Mouse (Mus musculus) megakaryocyte-erythroid progenitor cell, adult 5-6 weeks (primary cell): ENCODE results near the gene Pm20d1. TPM values are rescaled to one million over a fixed set of nuclear protein-coding genes. Genes with fewer than 3 reads are reported as not detected.
"Not testable (repeated sequence)": the region's sequence is repeated elsewhere in the genome, so short reads cannot be mapped to it uniquely, and the experiment has no call there.

ENCODE experiments used
- ATAC-seq: replicated peaks from 2 replicates; pipeline ENCODE4 v1.8.0; 2016; ENCODE audit warnings: mild to moderate bottlenecking, inconsistent platforms; ENCODE audit not compliant: severe bottlenecking, poor library complexity, low FRiP score, low TSS enrichment
- total RNA-seq, 2 experiments: library from RNA; stranded (forward) in 1 of 2; stranded (reverse) in 1 of 2; fragments of 200-1000, 215-1000 nt in 1 of 2; fragments of >200 nt in 1 of 2; fragmentation: Nextera tagmentation in 1 of 2; gene quantifications; 2 replicates each; pipeline ENCODE4 v1.2.3; 2014 to 2017

Pm20d1 gene
- total RNA-seq, 2 experiments from 2014 or later: not detected

DNA sequence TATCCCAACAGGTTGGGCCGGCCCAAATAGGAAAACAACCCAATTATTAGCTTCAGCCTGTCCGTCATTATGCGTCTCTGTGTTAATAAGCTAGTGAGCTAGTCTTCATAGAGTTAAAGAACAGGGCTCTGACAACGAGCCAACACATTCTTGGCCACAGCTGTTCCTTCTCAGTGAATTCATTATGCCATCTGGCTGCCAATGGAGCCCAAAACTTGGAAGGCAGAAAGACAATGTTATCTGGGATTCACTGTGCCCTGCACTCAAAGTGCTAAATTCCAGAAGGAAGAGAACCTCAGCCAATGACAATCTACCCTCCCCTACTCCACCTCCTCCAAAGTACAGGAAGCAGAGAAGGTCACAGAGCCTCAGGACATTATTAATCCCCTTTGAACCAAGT is 26.5 kb upstream of the Pm20d1 start:
- no peak for ATAC-seq

- no peak for ATAC-seq
Observed at GRCm38 (mm10) chr1:131771440-131771839, 25.7 kb upstream of the Pm20d1 start.

DNA sequence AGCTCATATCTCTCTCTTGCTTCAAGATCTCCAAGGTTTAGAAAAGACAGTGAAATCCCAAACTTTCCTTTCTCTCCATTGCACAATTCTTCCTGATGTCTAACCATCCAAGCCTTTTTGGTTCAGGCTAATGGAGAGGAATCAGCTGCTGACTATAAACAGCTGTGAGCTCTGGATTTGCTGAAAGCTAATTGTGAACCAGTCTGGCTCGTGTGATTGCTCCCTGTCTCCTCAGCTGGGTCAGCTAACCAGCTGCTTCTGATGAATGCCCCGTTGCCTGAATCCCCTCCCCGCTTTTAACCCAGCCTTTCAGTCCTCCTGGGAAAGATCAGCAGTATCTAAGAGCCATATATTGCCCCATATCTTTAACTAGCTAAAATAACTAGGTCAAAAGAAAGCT is 2.6 kb upstream of the Pm20d1 start:
- no peak for ATAC-seq

DNA sequence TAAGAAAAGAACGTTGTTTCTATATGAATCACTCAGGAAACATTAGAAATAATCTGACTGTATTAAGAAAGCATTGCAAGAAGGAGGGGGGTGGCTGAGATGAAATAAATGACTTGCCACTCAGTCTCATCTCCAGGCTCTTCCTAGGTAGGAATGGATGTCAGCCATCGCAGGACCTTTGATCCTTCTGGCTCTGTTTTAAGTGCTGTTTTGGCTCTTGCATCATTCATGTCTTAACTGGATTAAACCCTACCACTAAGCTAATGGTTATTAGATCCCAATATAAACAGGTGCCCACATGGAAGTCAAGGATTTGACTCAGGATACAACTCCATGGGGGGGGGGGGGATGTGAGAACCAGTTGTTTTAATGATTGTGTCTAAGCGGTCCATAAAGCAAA is 2.0 kb upstream of the Pm20d1 start:
- no peak for ATAC-seq

GRCm38 (mm10) chr1:131800001-131800400 is 2.8 kb downstream of the Pm20d1 start:
- no peak for ATAC-seq

GRCm38 (mm10) chr1:131801071-131801470 is 3.9 kb downstream of the Pm20d1 start:
- ATAC-seq: no peak

- no peak for ATAC-seq
Observed at GRCm38 (mm10) chr1:131802652-131803051, 5.5 kb downstream of the Pm20d1 start.

DNA sequence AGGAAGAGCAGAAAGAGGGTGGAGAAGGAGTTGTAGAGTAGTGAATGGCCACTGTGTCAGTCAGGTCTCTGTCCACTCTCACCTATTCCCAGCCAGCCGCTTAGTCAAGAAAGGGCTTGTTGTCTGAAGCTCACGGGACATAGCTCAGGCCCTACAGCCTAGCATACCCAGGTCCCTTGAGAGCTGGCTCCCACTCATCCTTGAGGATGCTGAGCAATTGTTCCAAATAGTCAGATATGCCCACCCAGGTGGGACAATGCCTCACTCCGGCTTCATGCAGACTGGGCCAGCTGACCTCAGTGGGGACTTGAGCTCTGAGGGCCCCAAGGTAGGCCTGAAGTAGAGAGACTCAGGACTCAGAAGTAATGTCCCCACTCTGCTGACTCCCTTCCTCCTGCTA is 7.0 kb downstream of the Pm20d1 start:
- ATAC-seq: no peak

DNA sequence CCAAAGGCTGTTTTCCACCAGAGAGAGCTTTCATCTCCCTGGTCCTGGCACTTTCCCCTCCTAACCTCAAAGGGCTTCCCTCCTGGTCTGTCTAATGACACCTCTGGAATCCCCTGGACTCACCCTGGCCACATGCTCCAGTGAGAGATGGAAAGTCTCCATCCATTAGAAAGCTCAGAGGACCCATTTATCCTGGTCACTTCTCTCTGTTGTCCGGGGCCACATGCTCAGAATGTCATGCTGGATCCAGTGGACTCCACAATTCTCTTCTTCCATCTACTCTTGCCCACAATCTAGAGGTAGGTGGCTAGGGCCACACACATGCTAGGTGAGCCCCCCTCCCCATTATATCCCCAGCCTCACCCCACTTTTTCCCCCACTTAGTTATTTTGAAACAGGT is 11.8 kb downstream of the Pm20d1 start:
- ATAC-seq: no peak

GRCm38 (mm10) chr1:131809651-131810050 is 12.5 kb downstream of the Pm20d1 start:
- ATAC-seq: no peak

DNA sequence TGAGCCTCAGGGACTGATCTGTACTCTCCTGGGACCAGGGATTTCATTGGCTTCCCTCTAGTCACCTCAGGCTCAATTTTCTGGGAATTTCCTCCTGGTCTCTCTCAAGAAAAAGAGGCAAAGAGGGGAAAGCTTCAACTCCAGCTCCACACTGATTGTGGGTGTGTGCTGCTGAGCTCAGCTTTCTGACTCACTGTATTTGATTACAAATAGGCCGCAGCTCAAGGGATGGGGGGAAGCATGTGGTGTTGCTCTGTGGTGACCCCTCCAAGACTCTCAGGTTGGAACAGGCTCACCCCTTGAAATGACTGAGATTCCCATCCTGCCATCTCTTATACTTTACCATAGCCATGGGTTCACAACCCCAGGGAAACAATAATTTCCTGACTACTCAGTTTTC is 14.2 kb downstream of the Pm20d1 start:
- no peak for ATAC-seq

- no peak for ATAC-seq
Observed at GRCm38 (mm10) chr1:131812006-131812405, 14.8 kb downstream of the Pm20d1 start.

GRCm38 (mm10) chr1:131812631-131813295 is 15.6 kb downstream of the Pm20d1 start:
- no peak for ATAC-seq

GRCm38 (mm10) chr1:131813731-131814130 is 16.6 kb downstream of the Pm20d1 start:
- no peak for ATAC-seq

GRCm38 (mm10) chr1:131814191-131814590 is 17.0 kb downstream of the Pm20d1 start:
- ATAC-seq: no peak

DNA sequence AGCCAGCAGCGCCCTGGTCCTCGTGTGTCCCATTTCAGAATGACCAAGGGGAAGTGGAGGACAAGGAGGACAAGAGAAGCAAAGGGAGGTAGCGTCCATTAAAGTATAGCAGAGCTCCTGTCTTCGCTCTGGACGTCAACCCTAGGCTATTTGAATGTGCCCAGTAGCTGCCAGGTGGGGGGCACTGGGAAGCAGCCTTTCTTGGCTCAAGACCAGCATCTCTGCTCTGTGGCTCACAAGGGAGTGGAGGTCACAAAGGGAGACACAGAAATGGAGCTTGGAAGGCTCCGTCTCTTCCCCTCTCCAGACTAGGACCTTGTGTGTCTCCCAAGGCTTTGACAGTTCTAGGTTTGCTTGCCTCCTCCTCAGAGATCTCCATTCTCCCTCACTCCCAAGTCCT is 19.7 kb downstream of the Pm20d1 start:
- ATAC-seq: no peak

- not testable (repeated sequence) for ATAC-seq
Observed at GRCm38 (mm10) chr1:131820353-131820752, 23.2 kb downstream of the Pm20d1 start.

DNA sequence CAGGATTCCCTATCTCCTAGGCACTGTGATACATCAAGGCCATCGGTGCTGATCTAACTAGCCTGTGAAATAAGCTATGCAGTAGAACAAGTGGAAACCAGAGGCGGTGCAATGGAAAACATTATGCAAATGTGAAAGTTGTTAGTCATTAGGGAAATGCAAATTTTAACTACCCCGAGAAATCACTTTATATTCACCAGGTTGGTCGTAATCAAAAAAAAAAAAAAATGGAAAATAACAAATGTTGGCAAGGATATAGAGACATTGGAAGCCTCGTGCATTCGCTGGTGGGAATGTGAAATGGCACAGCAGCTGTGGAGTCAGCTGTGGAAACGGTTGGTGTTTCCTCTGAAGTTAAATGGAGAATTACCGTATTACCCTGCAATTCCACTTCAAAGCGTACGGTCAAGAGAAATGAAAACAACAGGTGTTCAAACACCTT is 23.7 kb downstream of the Pm20d1 start:
- ATAC-seq: no peak

DNA sequence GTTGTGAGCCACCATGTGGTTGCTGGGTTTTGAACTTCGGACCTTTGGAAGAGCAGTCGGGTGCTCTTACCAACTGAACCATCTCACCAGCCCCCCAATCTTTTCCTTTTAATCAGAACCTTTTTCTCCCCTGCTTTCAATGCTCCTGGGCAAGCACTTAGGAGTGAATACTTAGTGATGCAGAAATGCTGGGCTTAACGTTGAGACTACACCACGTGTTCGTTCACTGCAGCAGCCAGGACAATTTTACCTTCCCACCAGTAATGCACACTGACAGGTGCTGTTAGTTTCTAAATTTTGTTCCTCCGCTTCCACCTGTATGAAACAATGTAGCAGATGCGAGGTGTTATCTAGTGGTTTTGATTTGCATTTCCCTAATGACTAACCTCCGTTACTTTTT is 25.1 kb downstream of the Pm20d1 start:
- no peak for ATAC-seq

- no peak for ATAC-seq
Observed at GRCm38 (mm10) chr1:131822856-131823492, 25.8 kb downstream of the Pm20d1 start.

GRCm38 (mm10) chr1:131823563-131823962 is 26.4 kb downstream of the Pm20d1 start:
- no peak for ATAC-seq
